Mouse (Mus musculus): Measurements from ENCODE around the gene Peak1.

The Peak1 gene

GRCm38 (mm10) chr9:56180118-56180781 is 237.6 kb downstream of the Peak1 start:
- no peak for DNase-seq

- no peak for DNase-seq
Observed at GRCm38 (mm10) chr9:56179416-56180117, 238.3 kb downstream of the Peak1 start.

- DNase-seq, result no peak
Observed at GRCm38 (mm10) chr9:56177354-56177753, 240.5 kb downstream of the Peak1 start.

- no peak for DNase-seq
Observed at GRCm38 (mm10) chr9:56175316-56175715, 242.6 kb downstream of the Peak1 start.

GRCm38 (mm10) chr9:56167690-56168089 is 250.2 kb downstream of the Peak1 start:
- DNase-seq, result no peak

- DNase-seq, result no peak
Observed at GRCm38 (mm10) chr9:56166161-56166560, 251.7 kb downstream of the Peak1 start.

GRCm38 (mm10) chr9:56165377-56165776 is 252.5 kb downstream of the Peak1 start, which contains the start of gene Tspan3:
Gene Tspan3, minus strand, starts transcription at chr9:56165477.
- no peak for DNase-seq

GRCm38 (mm10) chr9:56160341-56161141 is 257.3 kb downstream of the Peak1 start:
- peak; percentile 90 for DNase-seq

GRCm38 (mm10) chr9:56159456-56159855 is 258.4 kb downstream of the Peak1 start:
- DNase-seq, result no peak

- no peak for DNase-seq
Observed at GRCm38 (mm10) chr9:56158077-56158476, 259.8 kb downstream of the Peak1 start.

- DNase-seq, result no peak
Observed at GRCm38 (mm10) chr9:56154572-56154971, 263.3 kb downstream of the Peak1 start.

- DNase-seq, result no peak
Observed at GRCm38 (mm10) chr9:56152482-56153007, 265.3 kb downstream of the Peak1 start.

- peak; percentile 39 for DNase-seq
Observed at GRCm38 (mm10) chr9:56151745-56152481, 266.0 kb downstream of the Peak1 start.
